Mouse (Mus musculus) layer of hippocampus, adult 18-20 months (tissue): ENCODE measurements around the gene Tenm3. TPM values are rescaled to one million over a fixed set of nuclear protein-coding genes. Genes with fewer than 3 reads are reported as not detected.

Experiments
- DNase-seq, 2 experiments: peaks; one replicate each; pipeline ENCODE4 v3.0.0; 2022; ENCODE audit warnings: low spot score in 2 of 2
- total RNA-seq, 2 experiments: library from RNA; stranded (reverse); gene quantifications; 2 replicates each; pipeline ENCODE4 v1.2.3; 2021

Tenm3 gene
- total RNA-seq, 2 experiments from 2014 or later: 71.3 to 71.7 TPM

GRCm38 (mm10) chr8:48810615-48811014, 33.1 kb downstream of the Tenm3 start:
- DNase-seq: no peak

- no peak for DNase-seq
Measured at GRCm38 (mm10) chr8:48809104-48809503, 34.6 kb downstream of the Tenm3 start.

- no peak for DNase-seq
Measured at GRCm38 (mm10) chr8:48803070-48803469, 40.7 kb downstream of the Tenm3 start.

DNA sequence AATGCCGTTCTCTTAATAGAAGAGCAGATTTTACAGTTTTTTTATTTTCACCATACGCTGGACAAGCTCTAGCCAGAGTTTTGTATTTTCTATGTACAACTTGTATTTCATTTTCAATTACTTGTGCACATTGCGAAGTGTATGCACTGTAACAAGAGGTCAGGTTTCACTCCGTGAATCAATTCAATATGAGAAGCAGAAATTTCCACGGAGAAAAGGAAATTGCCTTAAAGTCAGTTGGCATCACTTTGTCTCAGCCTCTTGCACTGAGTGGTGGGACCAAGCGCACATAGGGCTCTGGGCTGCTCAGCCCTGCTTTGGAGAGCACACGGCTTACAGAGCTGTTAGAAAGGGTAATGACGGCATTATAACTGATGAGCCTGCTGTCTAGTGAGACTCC, 41.5 kb downstream of the Tenm3 start:
- no peak for DNase-seq

GRCm38 (mm10) chr8:48797955-48798359, 45.8 kb downstream of the Tenm3 start:
- DNase-seq: no peak

DNA sequence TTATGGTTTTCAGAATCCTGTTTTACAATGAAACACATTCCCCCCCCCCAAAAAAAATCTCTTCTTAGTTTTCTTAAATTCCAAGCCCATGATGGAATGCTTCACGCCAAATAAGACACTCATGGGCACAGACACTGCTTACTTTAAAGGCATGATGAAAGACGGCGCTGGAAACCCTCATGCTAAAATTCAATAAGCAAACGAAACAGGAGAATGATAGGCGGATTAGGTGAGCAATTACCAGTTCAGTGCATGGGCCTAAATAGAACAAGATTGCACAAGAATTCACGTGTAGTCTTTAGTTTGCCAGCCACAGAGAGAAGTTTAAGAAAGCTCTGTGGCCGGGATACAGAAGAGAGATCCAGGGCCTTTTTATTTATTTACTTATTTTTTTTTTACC, 49.5 kb downstream of the Tenm3 start:
- no peak for DNase-seq

GRCm38 (mm10) chr8:48793729-48794128, 50.0 kb downstream of the Tenm3 start:
- DNase-seq: no peak

GRCm38 (mm10) chr8:48792587-48793326, 51.0 kb downstream of the Tenm3 start:
- DNase-seq: no peak

GRCm38 (mm10) chr8:48783308-48783707, 60.4 kb downstream of the Tenm3 start:
- no peak for DNase-seq

DNA sequence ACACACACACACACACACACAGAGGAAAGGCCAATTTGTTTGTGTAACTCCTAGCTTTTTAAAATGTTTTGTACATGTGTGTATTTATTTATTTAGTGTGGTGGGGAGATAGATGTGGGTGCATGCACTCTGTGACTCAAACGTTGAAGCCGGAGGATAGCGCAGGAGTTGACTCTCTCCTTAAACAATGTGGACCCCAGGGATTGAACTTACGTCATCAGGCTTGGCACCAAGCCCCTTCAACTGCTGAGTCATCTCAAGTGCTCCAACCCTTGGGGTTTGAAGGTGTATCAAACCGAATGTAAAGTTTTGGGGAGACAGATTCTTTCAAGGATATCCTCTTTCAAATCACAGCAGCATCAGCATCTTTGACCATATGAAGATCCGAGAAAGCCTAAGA, 63.1 kb downstream of the Tenm3 start:
- no peak for DNase-seq

DNA sequence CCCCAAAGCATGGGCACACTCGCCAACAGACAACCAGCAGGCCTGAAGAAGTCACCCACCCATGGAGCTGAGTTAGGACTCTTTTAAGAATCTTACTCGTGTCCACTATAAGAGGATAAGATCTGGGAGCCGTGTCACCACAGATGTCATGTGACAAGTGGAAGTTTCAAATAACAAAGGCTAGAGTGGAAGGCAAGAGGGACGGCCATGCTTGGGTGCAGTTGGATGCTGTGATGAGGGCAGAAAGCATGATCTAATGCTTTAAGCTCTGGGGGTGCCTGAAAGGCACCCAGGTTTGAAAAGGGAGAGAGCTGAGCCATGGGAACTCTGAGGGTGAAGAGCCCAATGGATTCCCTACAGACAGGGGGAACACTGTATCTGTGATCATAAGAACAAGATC, 64.6 kb downstream of the Tenm3 start:
- no peak for DNase-seq

DNA sequence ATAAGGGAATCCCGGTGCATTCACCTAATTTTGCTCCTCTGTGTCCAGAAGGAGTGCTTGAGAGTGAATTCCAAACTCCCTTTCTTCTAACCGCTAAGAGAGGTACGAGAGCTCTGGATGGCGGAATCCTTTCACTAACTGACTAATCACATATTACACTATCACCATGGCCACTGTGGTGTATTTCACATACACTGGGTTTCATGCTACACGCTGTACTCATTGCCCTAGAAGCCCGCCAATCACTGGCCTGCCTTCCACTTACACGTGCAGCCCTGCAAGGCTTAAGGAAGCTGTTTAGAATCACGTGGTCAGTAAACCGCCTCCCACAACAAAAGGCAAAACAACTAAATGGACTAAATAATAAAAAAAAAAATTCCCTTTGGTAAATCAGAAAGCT, 67.7 kb downstream of the Tenm3 start:
- no peak for DNase-seq

DNA sequence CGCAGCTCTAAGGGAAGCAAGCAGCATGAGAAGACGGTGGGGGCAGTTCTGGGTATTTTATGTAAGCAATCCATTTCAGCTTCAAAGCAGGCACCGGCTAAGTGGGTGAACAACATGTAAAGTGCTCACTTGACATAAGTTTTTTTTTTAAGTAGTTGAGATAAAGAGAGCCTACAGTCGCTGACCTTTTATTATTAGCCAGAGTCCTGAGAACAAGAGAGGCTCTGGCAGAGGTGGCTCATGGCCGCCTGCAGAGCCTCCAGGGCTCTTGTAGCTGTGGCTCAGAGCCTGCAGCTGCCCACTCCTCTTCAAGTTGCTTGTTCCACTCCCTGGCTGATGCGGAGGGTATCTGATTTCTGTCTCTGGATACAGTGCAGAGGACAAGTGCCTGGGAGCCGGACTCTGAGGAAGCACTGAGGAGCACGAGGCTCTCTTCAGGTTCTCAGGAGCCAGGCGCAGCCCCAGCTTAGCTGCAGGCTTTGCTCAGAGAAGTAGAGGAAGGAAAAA, 68.2 kb downstream of the Tenm3 start:
- DNase-seq: no peak

DNA sequence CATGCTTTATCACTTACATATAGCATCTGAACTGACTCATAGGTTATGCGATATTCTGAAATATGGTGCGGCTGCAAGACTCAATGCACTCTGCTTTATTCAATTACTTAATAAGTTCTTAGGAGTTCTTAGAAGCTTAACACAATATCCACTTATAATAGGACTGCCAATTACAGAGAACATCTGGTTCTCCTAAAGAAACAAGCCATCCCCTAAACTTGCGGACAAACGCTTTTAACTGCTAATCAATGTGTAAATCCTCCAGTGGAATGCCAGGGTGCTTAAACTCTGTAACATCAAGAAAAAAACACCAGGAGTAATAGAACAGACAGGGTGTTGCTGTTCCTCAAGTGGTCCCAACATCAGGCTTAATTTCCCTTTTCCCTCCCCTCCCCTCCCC, 68.9 kb downstream of the Tenm3 start:
- DNase-seq: no peak

DNA sequence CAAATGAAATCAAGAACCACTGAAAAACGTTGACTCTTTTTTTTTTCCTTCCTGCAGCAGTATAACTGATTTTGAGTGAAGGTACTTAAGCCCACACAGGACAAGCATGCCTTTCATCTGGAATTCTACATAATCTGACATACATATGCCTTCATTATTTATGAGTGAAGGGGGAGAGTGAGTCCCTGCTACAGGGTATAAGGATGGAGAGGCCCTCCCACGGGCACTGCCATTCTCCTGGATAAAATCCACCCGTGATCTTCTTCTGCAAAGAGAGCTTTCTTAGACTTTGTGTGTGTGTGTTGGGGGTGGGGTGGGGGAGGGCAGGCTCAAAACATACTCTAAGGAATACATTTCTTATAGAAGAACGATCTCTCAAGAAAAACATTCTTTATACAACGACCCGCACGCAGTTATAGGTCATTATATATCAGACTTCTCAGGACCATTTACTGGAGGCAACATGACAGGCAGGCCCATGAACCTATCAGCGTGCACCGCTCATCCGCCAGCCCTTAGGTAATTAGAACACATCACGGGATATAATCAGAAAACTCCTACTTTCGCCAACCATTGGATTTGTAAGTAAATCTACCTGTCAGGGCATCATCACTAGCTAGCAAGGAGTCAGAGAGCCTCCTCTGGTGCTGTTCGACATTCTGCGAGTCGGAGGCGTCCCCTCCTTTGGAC, 77.1 kb downstream of the Tenm3 start:
- no peak for DNase-seq

DNA sequence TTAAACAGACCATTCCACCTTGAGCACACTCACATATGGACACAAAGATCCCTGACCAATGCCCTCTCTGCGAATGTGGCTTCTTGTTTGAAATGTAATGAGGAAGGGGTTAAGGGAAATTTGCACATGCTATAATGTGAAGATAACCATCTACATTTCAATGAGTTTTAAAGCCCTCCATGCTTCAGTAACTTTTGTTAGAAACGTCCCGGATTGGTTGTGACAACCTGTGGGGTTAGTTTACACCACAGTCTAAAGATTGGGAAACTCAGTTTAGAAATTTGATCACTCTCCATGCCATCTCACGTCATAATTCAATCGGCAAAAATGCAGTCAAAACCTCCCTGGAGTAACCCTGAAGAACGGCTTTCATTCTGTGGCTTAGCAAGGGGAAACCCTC, 78.5 kb downstream of the Tenm3 start:
- no peak for DNase-seq

DNA sequence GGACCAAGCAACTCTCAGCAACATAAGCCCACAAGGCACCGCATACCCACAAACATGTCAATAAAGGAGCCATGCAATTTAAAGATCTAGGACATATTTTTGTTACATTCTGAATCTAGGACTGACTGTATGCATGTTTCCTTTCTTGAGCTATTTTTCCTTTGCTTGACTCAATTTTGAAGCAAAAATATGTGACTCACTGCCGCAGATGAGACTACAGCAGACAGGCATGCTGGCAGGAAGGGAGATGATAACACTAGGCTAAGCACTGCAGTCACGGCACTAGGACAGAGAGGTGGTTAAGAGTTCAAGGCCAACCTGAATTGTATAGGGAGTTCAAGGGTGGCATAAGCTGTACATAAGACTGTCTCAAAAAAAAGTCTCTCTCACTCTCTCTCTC, 79.7 kb downstream of the Tenm3 start:
- no peak for DNase-seq

- DNase-seq: no peak
Measured at GRCm38 (mm10) chr8:48756874-48757273, 86.9 kb downstream of the Tenm3 start.

DNA sequence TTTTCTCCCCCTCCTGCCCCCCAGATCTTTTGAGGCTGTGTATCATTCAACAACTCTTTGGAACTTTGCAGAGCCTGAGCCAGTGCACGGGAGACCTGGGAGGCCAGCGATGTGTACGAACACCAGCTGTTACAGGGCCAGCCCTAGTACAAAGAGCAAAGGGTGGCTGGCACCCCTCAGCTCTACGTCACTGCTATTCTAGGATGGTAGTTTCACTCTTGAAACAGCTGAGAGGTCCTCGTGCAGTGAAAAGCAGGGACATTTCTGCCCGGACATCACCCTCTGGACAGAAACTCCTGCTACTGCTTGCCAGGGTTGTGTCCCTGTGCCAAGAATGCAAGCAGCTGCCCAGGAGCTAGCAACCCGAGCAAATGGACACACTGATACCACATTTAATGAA, 88.3 kb downstream of the Tenm3 start:
- no peak for DNase-seq

DNA sequence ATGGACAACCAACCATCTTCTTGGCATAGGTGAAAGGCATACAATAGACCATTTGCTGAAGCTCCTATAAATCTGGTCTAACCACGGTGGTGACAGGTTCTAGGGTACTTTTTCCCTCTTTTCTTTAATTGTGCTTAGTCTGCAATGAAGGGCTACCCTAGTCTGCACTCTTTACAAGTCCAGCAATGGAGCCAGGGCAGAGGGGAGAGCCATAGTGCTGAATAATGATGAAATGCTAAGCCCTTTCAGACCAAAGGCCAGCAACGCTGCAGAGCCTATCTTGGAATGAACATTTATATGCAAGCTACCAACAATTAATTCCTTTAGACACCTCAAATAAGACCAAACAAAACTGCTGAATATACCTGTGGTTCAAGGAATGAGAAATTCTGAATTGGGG, 88.8 kb downstream of the Tenm3 start:
- no peak for DNase-seq

- no peak for DNase-seq
Measured at GRCm38 (mm10) chr8:48751965-48752364, 91.8 kb downstream of the Tenm3 start.

DNA sequence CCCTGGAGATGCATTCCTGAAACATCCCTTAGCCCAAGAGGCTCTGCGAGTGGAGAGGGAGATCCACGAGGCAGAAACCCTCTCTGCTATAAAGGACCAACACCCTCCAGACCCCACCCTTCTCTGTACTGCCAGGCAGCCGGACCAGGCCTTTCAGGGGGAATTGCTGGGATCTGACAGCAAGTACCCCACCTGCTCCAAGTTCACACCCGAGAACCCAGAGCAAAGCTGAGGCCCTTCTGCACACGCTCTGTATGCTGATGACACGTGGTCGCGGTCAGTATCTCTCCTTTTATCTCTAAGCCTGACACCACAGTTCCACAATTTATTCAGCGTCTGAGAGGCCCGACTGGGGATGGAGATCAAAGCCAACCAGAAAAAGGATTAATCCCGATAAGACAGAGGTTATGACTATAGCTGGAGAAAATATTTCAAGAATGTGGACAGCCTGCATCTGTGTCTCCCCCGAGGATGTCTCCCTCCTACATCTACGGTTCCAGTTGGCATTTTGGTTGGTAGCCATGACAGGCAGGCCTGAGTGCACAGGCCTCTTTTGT, 95.2 kb downstream of the Tenm3 start:
- no peak for DNase-seq

DNA sequence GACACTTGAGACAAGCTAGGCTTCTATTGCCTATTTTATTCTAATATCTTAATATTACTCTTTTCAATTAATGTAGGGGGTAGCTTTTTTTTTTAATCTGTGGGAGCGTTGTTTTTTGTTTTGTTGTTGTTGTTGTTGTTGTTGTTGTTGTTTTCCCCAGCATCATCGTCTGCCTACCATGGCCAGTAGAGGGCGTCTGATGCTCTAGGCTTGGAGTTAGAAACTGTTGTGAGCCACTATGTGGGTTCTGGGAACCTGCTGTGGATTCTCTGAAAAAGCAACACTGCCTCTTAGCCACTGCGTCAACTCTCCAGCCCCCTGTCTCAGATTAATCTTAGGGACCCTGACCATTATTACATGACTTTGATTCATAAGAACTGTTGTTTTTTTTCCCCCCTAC, 99.8 kb downstream of the Tenm3 start:
- DNase-seq: no peak
